Mouse (Mus musculus) megakaryocyte, embryonic 14.5 days (primary cell): ENCODE data around the gene Asgr1.

Experiments
- FLI1 ChIP-seq: IDR thresholded peaks from 2 replicates; pipeline ENCODE4 v1.6.1; 2012; ENCODE audit warnings: low read length, inconsistent platforms, mixed read lengths
- GATA1 ChIP-seq: IDR thresholded peaks from 3 replicates; pipeline ENCODE4 v1.6.1; 2012; ENCODE audit warnings: mixed read lengths, low read length, inconsistent platforms, borderline replicate concordance

- TF ChIP-seq GATA1 (no peak), FLI1 (no peak)
Measured at GRCm38 (mm10) chr11:70014880-70015558, 38.9 kb upstream of the Asgr1 start, which contains the start of gene Acadvl.
